Mouse (Mus musculus) splenic B cell, adult 2 months (primary cell): ENCODE data around the gene Lin28a.

Source experiments
- DNase-seq: peaks from one replicate; pipeline ENCODE4 v3.0.0-alpha.2; 2011; ENCODE audit warnings: low read depth, low spot score
- H3K27me3 ChIP-seq: 2 replicates; pipeline ENCODE4 v1.6.1; 2012; ENCODE audit warnings: mild to moderate bottlenecking, low read length, moderate library complexity, mixed read lengths; ENCODE audit not compliant: control insufficient read depth, poor library complexity, insufficient read depth, severe bottlenecking
- H3K36me3 ChIP-seq: 2 replicates; pipeline ENCODE4 v1.6.1; 2012; ENCODE audit warnings: mild to moderate bottlenecking, low read length, moderate library complexity, mixed read lengths; ENCODE audit not compliant: control insufficient read depth, poor library complexity, insufficient read depth, severe bottlenecking

The Lin28a gene

GRCm38 (mm10) chr4:134043041-134043440, 24.4 kb upstream of the Lin28a start:
- no peaks in the 10 kb centered on the region for H3K36me3 ChIP-seq
- DNase-seq = no peak
- H3K27me3 ChIP-seq = no peaks in the 10 kb centered on the region

GRCm38 (mm10) chr4:134041317-134042123, 22.9 kb upstream of the Lin28a start:
- no peaks in the 10 kb centered on the region for H3K27me3 ChIP-seq
- peak; percentile 16 for DNase-seq
- no peaks in the 10 kb centered on the region for H3K36me3 ChIP-seq

GRCm38 (mm10) chr4:134035953-134036352, 17.3 kb upstream of the Lin28a start:
- peak; percentile 86 for DNase-seq
- no peaks in the 10 kb centered on the region for H3K27me3 ChIP-seq
- no peaks in the 10 kb centered on the region for H3K36me3 ChIP-seq

GRCm38 (mm10) chr4:134025802-134026201, 7.2 kb upstream of the Lin28a start:
- Histone ChIP-seq H3K36me3 (no peaks in the 10 kb centered on the region), H3K27me3 (no peaks in the 10 kb centered on the region)
- no peak for DNase-seq

- peak; percentile 74 for DNase-seq
- Histone ChIP-seq H3K27me3 (no peaks in the 10 kb centered on the region), H3K36me3 (no peaks in the 10 kb centered on the region)
These were observed 2.0 kb upstream of the Lin28a start for GRCm38 (mm10) chr4:134020621-134021020.

GRCm38 (mm10) chr4:134019641-134020351, 1.2 kb upstream of the Lin28a start:
- Histone ChIP-seq H3K27me3 (no peaks in the 10 kb centered on the region), H3K36me3 (no peaks in the 10 kb centered on the region)
- no peak for DNase-seq

GRCm38 (mm10) chr4:134019210-134019609, 569 bp upstream of the Lin28a start:
- H3K27me3 ChIP-seq = no peaks in the 10 kb centered on the region
- DNase-seq = no peak
- no peaks in the 10 kb centered on the region for H3K36me3 ChIP-seq

GRCm38 (mm10) chr4:134018038-134018778, 433 bp downstream of the Lin28a start:
- no peak for DNase-seq

GRCm38 (mm10) chr4:134017201-134017865, 1.3 kb downstream of the Lin28a start:
- Histone ChIP-seq H3K36me3 (no peaks in the 10 kb centered on the region), H3K27me3 (no peaks in the 10 kb centered on the region)
- peak; percentile 24 for DNase-seq

More at GRCm38 (mm10) chr4:134018038-134018778, 433 bp downstream of the Lin28a start:
- Histone ChIP-seq H3K27me3 (no peaks in the 10 kb centered on the region), H3K36me3 (no peaks in the 10 kb centered on the region)

GRCm38 (mm10) chr4:134016767-134017166, 1.9 kb downstream of the Lin28a start:
- H3K27me3 ChIP-seq = no peaks in the 10 kb centered on the region
- no peaks in the 10 kb centered on the region for H3K36me3 ChIP-seq
- DNase-seq = no peak

GRCm38 (mm10) chr4:134016208-134016607, 2.4 kb downstream of the Lin28a start:
- DNase-seq = no peak
- no peaks in the 10 kb centered on the region for H3K36me3 ChIP-seq
- H3K27me3 ChIP-seq = no peaks in the 10 kb centered on the region

- peak; percentile 46 for DNase-seq
- Histone ChIP-seq H3K36me3 (no peaks in the 10 kb centered on the region), H3K27me3 (no peaks in the 10 kb centered on the region)
These were observed 5.6 kb downstream of the Lin28a start for GRCm38 (mm10) chr4:134012858-134013528.

GRCm38 (mm10) chr4:134011450-134012414, 6.9 kb downstream of the Lin28a start:
- DNase-seq = no peak
- Histone ChIP-seq H3K36me3 (no peaks in the 10 kb centered on the region), H3K27me3 (no peaks in the 10 kb centered on the region)
